Mouse (Mus musculus) G1E (cell line): ENCODE data around the gene Rnpepl1. TPM values are rescaled to one million over a fixed set of nuclear protein-coding genes. Genes with fewer than 3 reads are reported as not detected.
A peak's percentile ranks its signal among the peaks of the same experiment; 100 is the strongest.
"Not testable (repeated sequence)": the region's sequence is repeated elsewhere in the genome, so short reads cannot be mapped to it uniquely, and the experiment has no call there.

ENCODE experiments used
- ATAC-seq: 2 replicates; pipeline ENCODE4 v1.8.0; 2016; ENCODE audit warnings: mild to moderate bottlenecking; ENCODE audit not compliant: insufficient number of reproducible peaks, poor library complexity, low FRiP score, severe bottlenecking; ENCODE audit errors: extremely low read depth
- DNase-seq: peaks from one replicate; pipeline ENCODE4 v3.0.0; 2012; ENCODE audit warnings: low spot score
- H3K27me3 ChIP-seq: 2 replicates; pipeline ENCODE4 v1.6.1; 2012; ENCODE audit warnings: mild to moderate bottlenecking, low read length, inconsistent platforms; ENCODE audit not compliant: insufficient read depth
- H3K36me3 ChIP-seq: replicated peaks from 2 replicates; pipeline ENCODE3; 2012; ENCODE audit warnings: mild to moderate bottlenecking, inconsistent platforms
- H3K4me1 ChIP-seq: 2 replicates; pipeline ENCODE4 v1.6.1; 2012; ENCODE audit warnings: low read depth, low read length, inconsistent platforms, mixed read lengths; ENCODE audit not compliant: insufficient read depth
- H3K4me3 ChIP-seq: 2 replicates; pipeline ENCODE4 v1.5.1; 2012; ENCODE audit warnings: low read depth, mild to moderate bottlenecking, inconsistent platforms, low read length, moderate library complexity, mixed read lengths
- H3K9me3 ChIP-seq: replicated peaks from 2 replicates; pipeline ENCODE4 v1.6.1; 2012; ENCODE audit warnings: inconsistent platforms
- CTCF ChIP-seq: IDR thresholded peaks from 2 replicates; pipeline ENCODE4 v1.5.1; 2012; ENCODE audit warnings: low read depth, low read length, inconsistent platforms, mixed read lengths
- GATA1 ChIP-seq: IDR thresholded peaks from 2 replicates; pipeline ENCODE4 v1.6.1; 2012; ENCODE audit warnings: borderline replicate concordance, low read length, inconsistent platforms, mixed read lengths
- GATA2 ChIP-seq: IDR thresholded peaks from 2 replicates; pipeline ENCODE4 v1.6.1; 2012; ENCODE audit warnings: low read depth, low read length, inconsistent platforms, borderline replicate concordance
- POLR2AphosphoS5 ChIP-seq: IDR thresholded peaks from 2 replicates; pipeline ENCODE4 v1.6.1; 2012; ENCODE audit warnings: low read depth, low read length, inconsistent platforms; ENCODE audit not compliant: insufficient replicate concordance
- TAL1 ChIP-seq: conservative IDR thresholded peaks from 2 replicates; pipeline ENCODE4 v1.6.1; 2012; ENCODE audit warnings: low read depth, low read length, inconsistent platforms, mixed read lengths
- polyA plus RNA-seq: library from polyadenylated mRNA; stranded (reverse); fragments of >175 nt; gene quantifications from 2 replicates; pipeline ENCODE4 v1.2.3, GENCODE M21; 2012
- total RNA-seq, 2 experiments: library from RNA; stranded (forward) in 1 of 2; stranded (reverse) in 1 of 2; fragments of 200-1000 nt in 1 of 2; fragments of >200 nt in 1 of 2; fragmentation: Nextera tagmentation in 1 of 2; gene quantifications; 2 replicates each; pipeline ENCODE4 v1.2.3; 2014 to 2017

The Rnpepl1 gene
- total and polyA plus RNA-seq, 3 experiments = 18.8 to 196 (median 37.2) TPM

DNA sequence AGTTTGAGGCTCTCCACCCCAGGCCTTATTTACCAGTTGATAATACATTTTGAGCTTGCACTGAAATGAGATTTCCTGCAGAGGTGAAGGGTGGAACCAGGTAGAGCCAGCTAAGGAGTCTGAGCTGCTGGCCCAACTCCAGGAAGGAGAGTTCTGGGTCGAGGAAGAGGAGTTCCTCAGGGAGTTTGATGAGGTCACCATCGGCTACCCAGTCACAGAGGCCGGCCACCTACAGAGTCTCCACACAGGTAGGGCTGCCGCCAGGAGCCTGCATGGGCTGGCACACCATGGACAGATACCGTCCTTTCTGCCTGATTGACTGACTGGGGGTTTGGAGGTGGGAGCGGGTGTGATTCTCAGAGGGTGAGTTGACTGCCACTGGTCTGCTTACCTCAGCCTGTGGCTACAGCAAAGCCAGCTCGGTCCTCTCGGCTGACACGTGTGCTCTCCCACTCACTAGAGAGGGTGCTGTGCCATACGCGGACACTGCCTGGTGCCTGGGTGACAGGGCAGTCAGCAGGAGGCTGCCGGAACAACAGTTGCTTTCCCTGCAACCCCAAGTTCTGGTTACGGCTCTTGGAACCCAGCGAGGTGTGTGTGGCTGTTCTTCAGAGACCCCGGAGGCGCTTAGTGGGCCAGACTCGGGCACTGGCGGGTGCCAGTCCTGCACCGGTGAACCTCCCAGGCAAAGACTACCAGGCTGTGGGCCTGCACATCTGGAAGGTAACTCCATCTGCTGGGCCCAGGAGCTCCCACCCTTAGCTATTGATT, 32.8 kb downstream of the Rnpepl1 start:
- H3K4me1 ChIP-seq = no peaks in the 10 kb centered on the region
- TF ChIP-seq GATA1 (no peak), TAL1 (no peak), GATA2 (no peak), CTCF (no peak), POLR2AphosphoS5 (no peak)
- H3K36me3 ChIP-seq = peaks cover 95% of the 10 kb centered on the region
- no peaks in the 10 kb centered on the region for H3K9me3 ChIP-seq
- ATAC-seq (no peak), DNase-seq (no peak)
- no peaks in the 10 kb centered on the region for H3K27me3 ChIP-seq
- no peak overlapping the region for H3K4me3 ChIP-seq

DNA sequence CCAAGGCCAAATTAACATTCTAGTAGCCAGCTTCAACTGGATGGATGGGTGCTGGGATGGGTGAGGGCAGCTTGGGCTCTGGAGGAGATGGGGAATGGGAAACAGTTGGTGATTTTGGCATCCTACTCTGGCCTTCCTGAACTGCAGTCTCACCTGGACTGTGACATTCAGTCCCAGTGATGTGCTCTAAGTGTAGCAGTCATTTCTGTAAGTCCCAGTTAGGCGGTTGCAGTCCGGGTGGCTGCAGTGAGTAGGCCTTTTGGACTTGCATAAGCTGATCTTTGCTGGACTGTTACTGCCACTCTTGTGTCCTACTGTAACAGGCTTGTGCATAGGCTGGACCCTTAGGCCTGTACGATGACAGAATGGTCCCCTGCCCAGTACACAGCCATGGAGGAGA, 37.4 kb downstream of the Rnpepl1 start:
- ATAC-seq (no peak), DNase-seq (no peak)
- 0 out of 2 replicates have a peak, but pooled peaks cover 3% of the 10 kb centered on the region for H3K27me3 ChIP-seq
- H3K36me3 ChIP-seq = peaks cover 68% of the 10 kb centered on the region
- H3K9me3 ChIP-seq = no peaks in the 10 kb centered on the region
- H3K4me3 ChIP-seq = no peak overlapping the region
- TF ChIP-seq GATA1 (no peak), POLR2AphosphoS5 (no peak), TAL1 (no peak), GATA2 (no peak), CTCF (no peak)
- H3K4me1 ChIP-seq = no peaks in the 10 kb centered on the region

DNA sequence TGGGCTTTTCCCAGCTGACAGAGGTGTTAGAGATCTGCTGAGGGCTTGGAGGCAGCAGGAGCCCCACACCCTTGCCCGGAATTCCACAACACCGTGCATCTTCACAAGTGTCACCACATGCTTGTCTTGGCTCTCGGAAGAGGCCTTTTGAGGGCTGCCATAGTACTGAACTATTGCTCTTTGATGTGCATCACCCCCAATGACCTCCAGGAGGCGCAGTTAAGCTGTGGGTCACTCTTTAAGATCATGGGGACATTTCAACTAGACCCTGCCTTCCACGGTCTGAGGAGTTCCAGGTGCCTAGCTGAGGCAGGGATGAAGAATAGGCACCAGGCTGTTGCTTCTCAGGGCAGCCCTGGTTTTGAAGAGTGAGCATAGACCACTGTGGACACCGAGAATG, 38.8 kb downstream of the Rnpepl1 start:
- TF ChIP-seq GATA2 (no peak), TAL1 (no peak), GATA1 (no peak), CTCF (peak; percentile 74; the same call in 1 of the 2 replicates), POLR2AphosphoS5 (no peak)
- DNase-seq (no peak), ATAC-seq (no peak)
- Histone ChIP-seq H3K4me3 (no peak overlapping the region), H3K9me3 (no peaks in the 10 kb centered on the region), H3K27me3 (0 out of 2 replicates have a peak, but pooled peaks cover 5% of the 10 kb centered on the region), H3K36me3 (peaks cover 54% of the 10 kb centered on the region), H3K4me1 (no peaks in the 10 kb centered on the region)

- Histone ChIP-seq H3K27me3 (peaks cover 5% of the 10 kb centered on the region; the same call in 1 of the 2 replicates), H3K4me1 (no peaks in the 10 kb centered on the region), H3K36me3 (peaks cover 42% of the 10 kb centered on the region), H3K9me3 (no peaks in the 10 kb centered on the region), H3K4me3 (no peak within 1 kb of the TSS)
- TF ChIP-seq GATA2 = no peak
- TF ChIP-seq TAL1 = no peak
- no peak for TF ChIP-seq GATA1
- TF ChIP-seq CTCF = no peak
- TF ChIP-seq POLR2AphosphoS5 = no peak
- ATAC-seq = no peak
- DNase-seq = no peak
Observed at GRCm38 (mm10) chr1:92950607-92951006, 40.0 kb downstream of the Rnpepl1 start, which contains the start of gene Gpr35. Gpr35 (plus strand) TSS chr1:92950865.

GRCm38 (mm10) chr1:92953641-92954040, 43.1 kb downstream of the Rnpepl1 start:
- DNase-seq = no peak
- TF ChIP-seq POLR2AphosphoS5 (no peak), CTCF (no peak), GATA2 (no peak), GATA1 (no peak), TAL1 (no peak)
- Histone ChIP-seq H3K9me3 (no peaks in the 10 kb centered on the region), H3K27me3 (peaks cover 5% of the 10 kb centered on the region; the same call in 1 of the 2 replicates), H3K4me3 (no peak overlapping the region), H3K36me3 (peaks cover 12% of the 10 kb centered on the region), H3K4me1 (peaks cover 9% of the 10 kb centered on the region)
- ATAC-seq = no peak

DNA sequence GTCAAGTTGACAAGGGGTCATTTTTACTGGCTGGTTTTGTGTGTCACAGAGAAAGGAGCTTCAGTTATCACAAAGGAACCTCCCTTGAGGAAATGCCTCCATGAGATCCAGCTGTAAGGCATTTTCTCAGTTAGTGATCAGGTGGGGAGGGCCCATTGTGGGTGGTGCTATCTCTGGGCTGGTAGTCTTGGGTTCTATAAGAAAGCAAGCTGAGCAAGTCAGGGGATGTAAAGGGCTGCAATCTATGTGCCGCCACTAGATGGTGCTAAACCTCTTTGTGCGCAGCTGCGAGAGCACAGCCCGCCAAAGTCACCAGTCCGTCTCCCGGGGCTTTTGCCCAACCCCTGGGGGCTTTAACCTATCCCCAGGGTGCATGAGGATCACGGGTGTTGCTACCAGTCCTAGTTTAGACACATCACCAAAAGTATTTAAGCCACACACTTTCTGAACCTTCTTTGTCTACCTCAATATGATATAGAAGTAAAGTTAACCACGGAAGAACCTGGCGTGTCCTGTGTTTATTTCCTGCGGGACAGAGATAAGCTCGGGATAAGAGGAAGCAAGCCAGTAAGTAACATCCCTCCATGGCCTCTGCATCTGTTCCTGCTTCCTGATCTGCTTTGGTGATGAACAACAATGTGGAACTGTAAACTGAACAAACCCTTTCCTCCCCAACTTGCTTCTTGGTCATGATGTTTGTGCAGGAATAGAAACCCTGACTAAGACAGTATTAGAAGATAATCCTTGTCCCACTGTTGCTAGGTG, 46.2 kb downstream of the Rnpepl1 start:
- H3K4me3 ChIP-seq = not testable (repeated sequence)
- 0 out of 2 replicates have a peak, but pooled peaks have one; percentile 28 for ATAC-seq

More for the DNA sequence above, 46.2 kb downstream of the Rnpepl1 start:
- not testable (repeated sequence) for H3K4me1 ChIP-seq, H3K36me3 ChIP-seq, H3K27me3 ChIP-seq, H3K9me3 ChIP-seq, DNase-seq
- TF ChIP-seq CTCF = peak; percentile 55
